Mouse (Mus musculus) liver, postnatal 0 days (tissue): ENCODE measurements around the gene Mark1.

Source experiments
- CTCF ChIP-seq: sonication (generic); IDR thresholded peaks from 2 replicates; pipeline ENCODE4 v1.5.1; 2016; ENCODE audit warnings: antibody characterized with exemption, low read depth
- EP300 ChIP-seq: IDR thresholded peaks from 2 replicates; pipeline ENCODE4 v1.6.1; 2016; ENCODE audit warnings: antibody characterized with exemption, low read depth, mild to moderate bottlenecking

DNA sequence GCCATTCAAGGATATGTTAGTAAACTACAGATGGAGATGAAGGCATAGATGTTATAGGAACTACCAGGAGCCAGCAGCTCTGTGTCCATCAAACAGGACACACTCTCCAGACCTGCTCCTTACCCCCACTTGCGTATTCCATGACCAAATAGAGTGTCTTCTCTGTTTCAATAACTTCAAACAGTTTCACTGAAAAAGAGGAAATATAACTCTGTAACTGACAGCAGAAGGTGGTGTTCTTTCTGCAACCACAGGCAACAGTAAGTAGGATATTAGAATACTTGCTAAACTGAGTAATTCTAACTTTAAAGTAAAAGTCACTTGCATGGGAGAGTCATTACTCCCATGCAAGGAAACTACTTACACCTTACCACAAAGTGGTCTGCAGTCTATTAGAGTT, 71.5 kb downstream of the Mark1 start:
- TF ChIP-seq CTCF = no peak
- TF ChIP-seq EP300 = no peak
